Mouse (Mus musculus) testis, adult 10 weeks (tissue): Measurements from ENCODE around the gene Rrp36. TPM values are rescaled to one million over a fixed set of nuclear protein-coding genes. Genes with fewer than 3 reads are reported as not detected.

Source experiments
- polyA plus RNA-seq: library from polyadenylated mRNA; stranded (reverse); fragments of 350-450 nt; fragmentation: Illumina TruSeq; extraction: RNeasy Lipid Tissue Mini Kit (QIAGEN cat#74804); gene quantifications from one replicate; pipeline ENCODE4 v1.2.3, GENCODE M21; 2014; ENCODE audit warnings: low read depth, low replicate concordance

The Rrp36 gene
- polyA plus RNA-seq, result 1.1 TPM

DNA sequence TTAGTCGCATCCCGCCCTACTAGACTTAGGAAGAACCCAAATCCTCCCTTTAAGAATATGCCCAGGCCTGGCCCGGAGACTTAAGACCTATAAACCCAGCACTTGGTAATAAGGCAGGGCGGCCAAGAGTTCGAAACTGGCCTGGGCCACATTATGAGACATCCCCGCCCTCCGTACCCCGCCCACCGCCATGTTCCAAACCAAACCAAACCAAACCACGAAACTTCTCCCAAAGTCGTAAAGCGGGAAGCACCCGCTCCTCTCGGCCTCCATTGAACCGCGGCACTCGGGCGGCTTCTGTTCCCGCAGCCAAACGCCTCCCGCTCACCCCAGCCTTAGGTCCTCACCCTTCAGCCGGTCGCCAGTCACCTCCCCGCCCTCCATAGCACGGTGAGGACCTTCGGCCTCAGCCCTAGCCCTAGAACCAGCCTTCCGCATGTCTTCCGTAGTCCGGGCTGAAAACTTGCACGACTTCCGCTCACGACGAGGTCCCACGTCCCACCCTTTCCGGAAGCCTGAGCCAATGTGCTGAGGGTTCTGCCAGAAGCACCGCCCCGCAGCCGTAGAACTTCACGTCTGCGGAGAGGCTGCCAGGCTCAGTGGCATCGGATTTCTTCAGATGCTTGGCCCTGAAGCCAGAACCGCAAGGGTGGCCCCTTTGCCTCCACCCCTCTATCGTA is at the start of gene Rrp36:
Gene Rrp36, minus strand, starts transcription at position 503 of the 680 bp plus-strand sequence.

DNA sequence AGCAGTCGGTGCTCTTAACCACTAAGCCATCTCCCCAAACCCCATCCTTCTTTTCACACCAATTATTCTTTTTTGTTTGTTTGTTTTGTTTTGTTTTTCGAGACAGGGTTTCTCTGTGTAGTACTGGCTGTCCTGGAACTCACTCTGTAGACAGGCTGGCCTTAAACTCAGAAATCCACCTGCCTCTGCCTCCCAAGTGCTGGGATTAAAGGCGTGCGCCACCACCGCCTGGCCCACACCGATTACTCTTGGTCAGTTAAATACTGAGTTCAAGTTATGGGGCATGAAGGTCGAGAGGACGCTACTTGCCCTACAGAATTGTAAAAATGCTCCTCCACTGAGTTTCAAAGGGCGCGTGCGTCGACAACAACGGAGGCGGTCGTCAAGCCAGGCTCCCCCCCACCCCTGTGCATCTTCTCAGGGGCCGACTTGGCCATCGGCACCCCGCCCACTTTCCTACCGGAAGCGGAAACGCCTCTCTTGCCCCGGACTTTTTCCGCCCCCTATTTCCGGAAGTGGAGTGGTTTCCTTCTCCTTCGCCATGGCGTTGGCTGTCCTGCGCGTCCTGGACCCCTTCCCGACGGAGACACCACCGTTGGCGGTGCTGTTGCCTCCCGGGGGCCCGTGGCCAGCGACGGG is 36.9 kb upstream of the Rrp36 start, which contains the start of gene Pex6:
Gene Pex6, plus strand, starts transcription at position 505 of the 639 bp plus-strand sequence.

DNA sequence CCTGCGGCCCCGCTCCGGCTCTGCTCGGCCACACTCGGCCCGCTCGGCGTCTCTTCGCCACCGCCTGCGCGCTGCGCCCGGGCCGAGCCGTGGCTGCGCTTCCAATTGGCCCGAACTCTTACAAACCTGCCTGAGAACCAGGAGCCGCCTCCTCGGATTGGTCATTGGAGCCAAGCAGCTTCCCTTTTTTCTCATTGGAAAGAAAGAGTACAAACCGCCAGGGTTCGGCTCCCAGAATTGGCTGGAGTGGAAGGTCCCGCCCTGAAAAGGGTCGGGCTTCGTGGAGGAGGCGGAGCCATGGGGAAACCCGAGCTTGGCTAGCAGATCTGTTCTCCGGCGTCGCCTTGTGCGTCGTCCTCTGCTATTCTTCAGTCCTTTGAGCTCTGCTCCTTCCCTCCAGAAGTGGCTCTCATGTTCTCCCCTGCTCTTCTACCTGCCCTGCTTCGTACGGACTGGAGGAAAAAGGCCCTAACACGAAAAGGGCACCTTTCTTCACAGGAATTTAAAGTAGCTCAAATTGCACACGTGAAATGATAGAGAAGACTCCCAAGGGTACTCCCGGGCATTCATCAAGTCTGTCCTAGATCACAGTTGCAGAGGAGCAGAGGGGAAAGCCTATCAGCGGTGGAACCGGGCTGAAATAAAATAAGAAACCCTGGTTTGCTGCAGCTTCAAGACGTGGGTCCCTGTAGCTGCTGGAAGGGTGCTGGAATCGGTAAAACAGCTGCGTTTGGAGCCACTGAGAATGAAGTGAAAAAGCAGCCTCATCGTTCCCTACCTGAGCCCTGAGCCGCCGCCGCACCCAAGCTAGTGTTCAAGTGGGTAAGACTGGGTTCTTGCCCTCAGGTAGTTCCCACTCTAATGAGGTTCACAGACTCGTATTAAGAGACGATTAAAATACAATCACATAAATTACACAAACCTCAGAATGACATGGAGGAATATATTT is 31.0 kb upstream of the Rrp36 start, which contains the start of gene Ppp2r5d:
Gene Ppp2r5d, minus strand, starts transcription at position 225 of the 949 bp plus-strand sequence.

DNA sequence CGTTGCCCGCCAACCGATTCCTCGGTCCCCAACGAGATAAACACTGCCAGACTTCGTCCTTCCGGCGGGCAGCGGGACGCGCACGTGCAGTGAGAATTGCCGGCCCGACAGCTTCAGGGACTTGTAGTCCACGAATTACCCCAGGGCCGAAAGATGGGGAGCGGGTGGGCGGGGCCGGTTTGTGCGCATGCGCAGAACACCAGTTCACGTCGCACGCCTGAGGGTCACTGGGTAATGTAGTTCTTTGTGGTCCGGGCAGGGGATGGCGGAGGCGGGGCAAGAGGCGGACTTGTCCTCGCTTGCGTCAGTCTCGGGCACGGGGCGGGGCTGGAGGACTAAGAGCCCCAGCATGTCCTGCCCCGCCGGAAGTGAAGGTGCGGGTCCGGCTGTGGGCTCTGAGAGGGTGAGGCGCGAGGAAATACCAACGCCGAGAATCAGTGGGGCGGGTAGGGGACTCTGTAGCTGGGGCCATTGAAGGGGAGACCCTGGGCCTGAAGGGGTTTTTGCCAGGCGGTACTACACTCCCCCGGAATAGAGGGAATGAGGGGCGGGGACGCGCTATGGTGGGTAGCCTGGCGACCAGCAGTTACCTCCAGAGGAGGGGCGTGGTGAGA is 6.7 kb upstream of the Rrp36 start, which contains the start of gene Klhdc3:
Gene Klhdc3, minus strand, starts transcription at position 155 of the 614 bp plus-strand sequence.

DNA sequence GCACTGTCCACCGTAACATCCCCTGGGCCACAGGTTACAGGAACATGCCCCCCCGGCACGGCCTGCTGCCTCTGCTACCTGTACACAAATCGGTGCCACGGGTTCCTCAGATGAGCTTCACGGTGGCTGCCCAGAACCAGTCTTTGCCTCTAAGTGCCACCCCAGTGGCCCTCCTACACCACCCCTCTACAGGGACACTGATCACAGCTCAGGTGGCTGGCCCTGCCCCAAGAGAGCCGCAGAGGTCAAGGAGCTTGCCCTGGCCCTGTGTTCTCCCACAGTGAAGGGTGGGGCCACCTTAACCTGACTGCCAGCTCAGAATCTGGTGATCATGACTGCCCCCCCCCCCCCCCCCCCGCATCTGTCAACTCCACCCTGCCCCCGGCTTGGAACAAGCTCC is 4.3 kb upstream of the Rrp36 start, which contains the start of gene Mea1:
Gene Mea1, plus strand, starts transcription at position 378 of the 400 bp plus-strand sequence.

DNA sequence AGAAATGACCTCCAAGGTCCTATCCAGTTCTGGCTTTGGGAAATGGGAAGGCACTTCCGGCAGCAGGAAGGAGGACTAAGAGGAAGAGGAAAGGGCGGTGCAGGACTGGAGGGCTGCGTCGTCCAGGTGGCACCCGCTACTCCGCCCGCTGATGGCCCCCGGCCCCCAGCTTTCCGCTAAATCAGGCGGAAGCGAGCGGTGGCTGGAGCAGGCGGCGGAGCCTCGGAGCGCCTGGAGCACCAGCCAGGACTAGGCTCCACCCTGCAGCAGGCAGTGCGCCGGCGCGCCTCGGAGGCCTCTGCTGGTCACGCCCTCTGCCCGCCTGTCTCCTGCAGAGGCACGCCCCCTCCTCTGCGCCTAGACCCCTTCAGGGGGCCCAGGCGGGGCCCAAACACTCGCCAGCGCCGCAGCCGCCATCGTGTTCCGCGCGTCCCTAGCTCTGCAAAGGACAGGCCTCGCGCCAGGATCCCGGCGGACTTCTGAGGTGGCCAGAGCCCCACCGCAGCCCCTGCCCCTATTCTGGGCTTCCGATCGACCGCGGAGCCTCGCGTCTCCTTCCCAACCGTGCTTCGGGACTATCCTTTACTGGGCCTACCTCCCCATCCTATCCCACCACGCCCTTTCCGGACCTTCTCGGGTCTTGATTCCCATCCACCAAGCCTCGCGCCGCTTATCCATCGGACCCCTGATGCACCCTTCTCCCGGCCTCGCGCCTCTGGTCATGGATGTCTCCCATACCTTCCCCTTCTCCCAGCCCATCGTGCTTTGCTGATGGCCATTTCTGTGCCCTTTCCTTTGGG is 23.7 kb downstream of the Rrp36 start, which contains the start of gene Cul7:
Gene Cul7, plus strand, starts transcription at position 106 of the 800 bp plus-strand sequence.

DNA sequence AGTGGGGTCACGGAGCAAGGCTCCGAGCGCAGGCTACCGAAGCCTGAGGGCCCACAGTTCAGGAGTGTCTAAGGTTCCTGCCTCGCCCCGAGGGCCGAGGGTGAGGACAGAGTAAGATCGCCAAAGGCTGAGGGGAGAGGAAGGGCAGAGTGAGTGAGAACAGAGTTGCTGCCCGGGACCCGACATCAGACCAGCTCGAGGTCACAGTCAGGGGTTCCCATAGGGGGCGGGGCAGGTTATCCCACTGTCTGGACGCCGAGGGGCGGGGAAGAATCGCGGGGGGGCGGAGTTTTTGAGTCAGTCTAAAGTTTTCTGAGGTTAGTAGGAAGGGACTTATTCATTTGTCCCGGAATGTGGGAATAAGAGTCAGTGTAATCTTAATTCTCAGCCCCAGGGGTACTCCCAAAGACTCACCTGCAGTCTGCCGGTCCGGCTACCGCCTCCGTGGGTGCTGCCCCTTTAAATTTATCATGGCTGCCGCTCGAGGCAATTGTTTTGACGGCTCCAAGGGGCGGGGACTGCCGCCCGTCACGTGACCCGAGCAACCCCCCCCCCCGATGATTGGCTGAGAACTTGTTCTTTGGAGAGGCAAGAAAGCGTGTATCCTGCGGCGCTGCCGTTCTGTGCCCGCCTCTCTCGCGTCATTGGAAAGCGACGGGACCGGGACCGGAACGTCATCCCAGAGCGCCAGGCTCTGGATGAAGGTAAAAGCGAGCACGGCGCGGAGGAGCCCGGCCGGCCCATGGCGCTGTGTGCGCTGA is 28.4 kb downstream of the Rrp36 start, which contains the start of the genes Klc4 and Mrpl2:
Gene Klc4, minus strand, starts transcription at position 462 of the 761 bp plus-strand sequence.
Gene Mrpl2, plus strand, starts transcription at position 669 of the 761 bp plus-strand sequence.

DNA sequence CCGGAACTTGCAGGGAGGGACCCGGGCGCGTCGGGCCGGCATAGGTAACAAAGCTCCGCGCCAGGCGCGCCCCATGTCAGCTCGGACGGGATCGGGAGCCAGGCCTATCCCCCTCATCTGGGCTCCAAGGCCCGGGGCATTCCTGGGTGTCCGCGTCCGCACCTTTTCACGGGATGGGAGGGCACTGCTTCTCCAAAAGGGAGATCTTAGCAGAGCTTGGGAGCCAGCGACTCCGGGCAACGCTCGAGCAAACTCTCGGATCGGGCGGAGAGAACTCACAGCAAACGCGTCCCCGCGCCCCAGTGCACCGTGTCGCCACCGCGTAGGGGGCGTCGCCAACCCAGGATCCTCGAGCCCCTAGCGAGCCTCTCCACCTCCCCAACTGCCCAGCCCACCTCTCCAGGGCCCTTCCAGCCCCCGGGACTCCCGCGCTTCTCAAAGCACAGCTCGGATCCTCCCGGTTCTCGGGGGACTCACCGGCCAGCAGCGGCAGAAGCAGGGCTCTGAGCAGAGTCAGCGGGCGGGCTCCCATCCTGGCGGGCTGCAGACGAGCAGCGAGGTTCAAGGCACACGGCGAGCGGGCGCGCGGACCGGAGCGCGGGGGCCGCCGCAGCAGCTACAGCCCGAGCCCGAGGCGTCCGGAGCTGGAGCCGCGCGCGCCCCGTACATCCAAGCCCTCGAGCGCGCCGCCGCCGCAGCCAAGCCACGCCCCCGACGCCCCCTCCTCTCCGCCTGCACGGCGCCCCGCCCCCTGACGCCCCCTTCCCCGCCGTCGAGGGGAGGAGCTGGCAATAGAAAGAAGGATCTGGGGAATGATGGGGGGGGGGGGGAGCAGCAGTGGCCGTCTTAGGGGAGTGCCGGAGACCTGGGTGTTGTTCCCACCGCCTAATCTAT is 45.1 kb downstream of the Rrp36 start, which contains the start of gene Ptk7:
Gene Ptk7, minus strand, starts transcription at position 714 of the 894 bp plus-strand sequence.

Other genes starting within 250 kb of the Rrp36 start
- gene Crip3, start 245.4 kb downstream of the Rrp36 start, polyA plus RNA-seq, result 0.83 TPM
- not detected for gene Slc22a7, start 235.9 kb downstream of the Rrp36 start, polyA plus RNA-seq
- gene Ttbk1, start 186.7 kb downstream of the Rrp36 start, polyA plus RNA-seq, result 3.8 TPM
- gene Dnph1, start 177.6 kb downstream of the Rrp36 start, polyA plus RNA-seq, result 3.1 TPM
- 2.6 TPM for gene Cul9, start 128.0 kb downstream of the Rrp36 start, polyA plus RNA-seq
- 0.36 TPM for gene Srf, start 118.2 kb downstream of the Rrp36 start, polyA plus RNA-seq
- gene Ptk7, start 44.8 kb downstream of the Rrp36 start, polyA plus RNA-seq, result 0.04 TPM
- gene Klc4, start 28.3 kb downstream of the Rrp36 start, polyA plus RNA-seq, result 0.22 TPM
- 1.8 TPM for gene Mrpl2, start 28.1 kb downstream of the Rrp36 start, polyA plus RNA-seq
- 0.11 TPM for gene Cul7, start 24.0 kb downstream of the Rrp36 start, polyA plus RNA-seq
- gene Mea1, start 4.4 kb upstream of the Rrp36 start, polyA plus RNA-seq, result 131 TPM
- gene Klhdc3, start 6.6 kb upstream of the Rrp36 start, polyA plus RNA-seq, result 36.7 TPM
- 2.8 TPM for gene Ppp2r5d, start 30.8 kb upstream of the Rrp36 start, polyA plus RNA-seq
- 0.85 TPM for gene Pex6, start 37.1 kb upstream of the Rrp36 start, polyA plus RNA-seq
- not detected for gene Gnmt, start 54.8 kb upstream of the Rrp36 start, polyA plus RNA-seq
- gene Cnpy3, start 77.9 kb upstream of the Rrp36 start, polyA plus RNA-seq, result 0.95 TPM
- not detected for gene Ptcra, start 89.4 kb upstream of the Rrp36 start, polyA plus RNA-seq
- gene 2310039H08Rik, start 98.3 kb upstream of the Rrp36 start, polyA plus RNA-seq, result 14.5 TPM
- gene Rpl7l1, start 108.3 kb upstream of the Rrp36 start, polyA plus RNA-seq, result 20.1 TPM
- gene Bicral, start 184.1 kb upstream of the Rrp36 start, polyA plus RNA-seq, result 7.7 TPM
- 7.8 TPM for gene Tbcc, start 216.3 kb upstream of the Rrp36 start, polyA plus RNA-seq
- gene Prph2, start 236.1 kb upstream of the Rrp36 start, polyA plus RNA-seq, result 0.99 TPM